Mouse (Mus musculus) liver, adult 2 months (tissue): ENCODE results near the gene Wdr53. TPM values are rescaled to one million over a fixed set of nuclear protein-coding genes. Genes with fewer than 3 reads are reported as not detected.
"Not testable (repeated sequence)": the region's sequence is repeated elsewhere in the genome, so short reads cannot be mapped to it uniquely, and the experiment has no call there.

Experiments
- DNase-seq: peaks from one replicate; pipeline ENCODE4 v3.0.0-alpha.2; 2011; ENCODE audit warnings: low read depth, low spot score; ENCODE audit errors: extremely low read depth
- H3K27ac ChIP-seq: fragments of 200-500 bp; replicated peaks from 2 replicates; pipeline ENCODE4 v1.5.1; 2012; ENCODE audit warnings: low read depth, mild to moderate bottlenecking, control low read depth, inconsistent platforms, low read length; ENCODE audit not compliant: insufficient read depth
- H3K27me3 ChIP-seq: fragments of 200-500 bp; 2 replicates; pipeline ENCODE4 v1.6.1; 2012; ENCODE audit warnings: mild to moderate bottlenecking, moderate library complexity, low read length, inconsistent platforms; ENCODE audit not compliant: control insufficient read depth, insufficient read depth
- H3K36me3 ChIP-seq: fragments of 200-500 bp; 2 replicates; pipeline ENCODE4 v1.6.1; 2012; ENCODE audit warnings: low read length, inconsistent platforms; ENCODE audit not compliant: control insufficient read depth, insufficient read depth
- H3K4me1 ChIP-seq: fragments of 200-500 bp; 2 replicates; pipeline ENCODE4 v1.6.1; 2011; ENCODE audit warnings: low read length; ENCODE audit not compliant: control insufficient read depth, insufficient read depth
- H3K4me3 ChIP-seq: fragments of 200-500 bp; 2 replicates; pipeline ENCODE4 v1.5.1; 2011; ENCODE audit warnings: low read depth, mild to moderate bottlenecking, control low read depth, low read length, moderate library complexity; ENCODE audit not compliant: insufficient read depth
- H3K79me2 ChIP-seq: fragments of 200-500 bp; 2 replicates; pipeline ENCODE4 v1.6.1; 2012; ENCODE audit warnings: inconsistent platforms, mild to moderate bottlenecking, low read length, moderate library complexity; ENCODE audit not compliant: control insufficient read depth, insufficient read depth
- H3K9ac ChIP-seq: fragments of 200-500 bp; 2 replicates; pipeline ENCODE4 v1.6.1; 2012; ENCODE audit warnings: low read depth, mild to moderate bottlenecking, control low read depth, inconsistent platforms, low read length
- CTCF ChIP-seq: fragments of 200-500 bp; IDR thresholded peaks from 2 replicates; pipeline ENCODE4 v1.5.1; 2011; ENCODE audit warnings: low read depth, low read length, control low read depth
- POLR2A ChIP-seq: fragments of 200-500 bp; IDR thresholded peaks from 2 replicates; pipeline ENCODE4 v1.6.1; 2011; ENCODE audit warnings: low read length, control low read depth; ENCODE audit not compliant: insufficient read depth; ENCODE audit errors: extremely low read depth
- WGBS: fragments of 180-500 bp; shearing (Covaris S2); methylation state at CpG from one replicate; pipeline ENCODE4 v1.1.7; 2018; 5-methylcytosine and 5-hydroxymethylcytosine counted together
- polyA plus RNA-seq: library from polyadenylated mRNA; depleted of rRNA; stranded (reverse); fragments of >200 nt; gene quantifications from 2 replicates; pipeline ENCODE4 v1.2.3, GENCODE M21; 2012; rRNA removed
- total RNA-seq: library from RNA; depleted of rRNA; stranded (reverse); fragments of >200 nt; gene quantifications from 2 replicates; pipeline ENCODE4 v1.2.3, GENCODE M21; 2014; rRNA removed

Gene Wdr53
- total and polyA plus RNA-seq, 2 experiments = 4.1 to 14.6 TPM

- TF ChIP-seq POLR2A = no peak
- TF ChIP-seq CTCF = no peak
- no peaks in the 10 kb centered on the region for H3K79me2 ChIP-seq
- H3K4me3 ChIP-seq = no peak overlapping the region
- no peaks in the 10 kb centered on the region for H3K27me3 ChIP-seq
- H3K9ac ChIP-seq = no peak overlapping the region
- DNase-seq = no peak
- WGBS = 97% methylated on average over 4 of the region's 4 CpGs
- peaks cover 39% of the 10 kb centered on the region for H3K36me3 ChIP-seq
- no peaks in the 10 kb centered on the region for H3K4me1 ChIP-seq
- H3K27ac ChIP-seq = no peak overlapping the region
Observed at GRCm38 (mm10) chr16:32291821-32292220, 44.8 kb downstream of the Wdr53 start.

GRCm38 (mm10) chr16:32299617-32300016 is 52.6 kb downstream of the Wdr53 start:
- not testable (repeated sequence) for H3K79me2 ChIP-seq, H3K9ac ChIP-seq, H3K27ac ChIP-seq, H3K4me3 ChIP-seq, H3K27me3 ChIP-seq, H3K4me1 ChIP-seq, DNase-seq
- 96% methylated on average over 4 of the region's 4 CpGs for WGBS
- H3K36me3 ChIP-seq = peaks cover 31% of the 10 kb centered on the region

- Histone ChIP-seq H3K4me1 (no peaks in the 10 kb centered on the region), H3K27me3 (no peaks in the 10 kb centered on the region), H3K79me2 (no peaks in the 10 kb centered on the region), H3K36me3 (peaks cover 13% of the 10 kb centered on the region), H3K27ac (no peak overlapping the region), H3K4me3 (no peak overlapping the region), H3K9ac (no peak overlapping the region)
- DNase-seq = no peak
- 83% methylated on average over 1 of the region's 1 CpGs for WGBS
- TF ChIP-seq POLR2A = no peak
- TF ChIP-seq CTCF = no peak
Observed at GRCm38 (mm10) chr16:32303046-32303445, 56.0 kb downstream of the Wdr53 start.

- no peaks in the 10 kb centered on the region for H3K27me3 ChIP-seq
- TF ChIP-seq CTCF (no peak), POLR2A (no peak)
- H3K4me1 ChIP-seq = no peaks in the 10 kb centered on the region
- no peak overlapping the region for H3K27ac ChIP-seq
- H3K79me2 ChIP-seq = no peaks in the 10 kb centered on the region
- H3K9ac ChIP-seq = no peak overlapping the region
- H3K4me3 ChIP-seq = no peak overlapping the region
- 87% methylated on average over 7 of the region's 7 CpGs for WGBS
- peaks cover 7% of the 10 kb centered on the region for H3K36me3 ChIP-seq
- no peak for DNase-seq
Observed at GRCm38 (mm10) chr16:32303886-32304285, 56.9 kb downstream of the Wdr53 start.

Other genes starting within 250 kb of the Wdr53 start
- gene Senp5, start 243.9 kb upstream of the Wdr53 start, total RNA-seq = 10.8 and 12.8 TPM in 2 replicates
- 3.6 and 3.7 TPM in 2 replicates for gene Senp5, start 243.9 kb upstream of the Wdr53 start, polyA plus RNA-seq
- 11.0 and 11.8 TPM in 2 replicates for gene Pak2, start 167.9 kb upstream of the Wdr53 start, total RNA-seq
- 5.8 and 6.3 TPM in 2 replicates for gene Pak2, start 167.9 kb upstream of the Wdr53 start, polyA plus RNA-seq
- 37.7 and 40.5 TPM in 2 replicates for gene Pigx, start 147.5 kb upstream of the Wdr53 start, total RNA-seq
- 17.5 and 19.0 TPM in 2 replicates for gene Pigx, start 147.5 kb upstream of the Wdr53 start, polyA plus RNA-seq
- gene Cep19, start 147.4 kb upstream of the Wdr53 start, total RNA-seq = 6.0 and 6.5 TPM in 2 replicates
- 7.6 and 10.1 TPM in 2 replicates for gene Cep19, start 147.4 kb upstream of the Wdr53 start, polyA plus RNA-seq
- 4.1 and 5.3 TPM in 2 replicates for gene Nrros, start 81.6 kb upstream of the Wdr53 start, total RNA-seq
- 3.1 and 5.9 TPM in 2 replicates for gene Nrros, start 81.6 kb upstream of the Wdr53 start, polyA plus RNA-seq
- not detected in 2 replicates for gene Bex6, start 67.4 kb upstream of the Wdr53 start, total RNA-seq
- gene Bex6, start 67.4 kb upstream of the Wdr53 start, polyA plus RNA-seq = not detected in 2 replicates
- gene Fbxo45, start 69 bp upstream of the Wdr53 start, total RNA-seq = 4.4 and 4.5 TPM in 2 replicates
- gene Fbxo45, start 69 bp upstream of the Wdr53 start, polyA plus RNA-seq = 1.8 and 2.1 TPM in 2 replicates
- gene Smco1, start 24.2 kb downstream of the Wdr53 start, total RNA-seq = not detected in 2 replicates
- gene Smco1, start 24.2 kb downstream of the Wdr53 start, polyA plus RNA-seq = not detected in 2 replicates
- gene Rnf168, start 30.2 kb downstream of the Wdr53 start, total RNA-seq = 6.2 and 7.3 TPM in 2 replicates
- 5.1 and 6.2 TPM in 2 replicates for gene Rnf168, start 30.2 kb downstream of the Wdr53 start, polyA plus RNA-seq
- 29.7 and 36.8 TPM in 2 replicates for gene Ubxn7, start 85.0 kb downstream of the Wdr53 start, total RNA-seq
- gene Ubxn7, start 85.0 kb downstream of the Wdr53 start, polyA plus RNA-seq = 1.9 and 2.1 TPM in 2 replicates
- gene Tm4sf19, start 153.3 kb downstream of the Wdr53 start, total RNA-seq = not detected in 2 replicates
- not detected in 2 replicates for gene Tm4sf19, start 153.3 kb downstream of the Wdr53 start, polyA plus RNA-seq
- gene Tctex1d2, start 172.5 kb downstream of the Wdr53 start, total RNA-seq = 1.4 and 2.2 TPM in 2 replicates
- 1.7 and 2.1 TPM in 2 replicates for gene Tctex1d2, start 172.5 kb downstream of the Wdr53 start, polyA plus RNA-seq
- gene Pcyt1a, start 183.7 kb downstream of the Wdr53 start, total RNA-seq = 56.1 and 56.6 TPM in 2 replicates
- 28.6 and 39.1 TPM in 2 replicates for gene Pcyt1a, start 183.7 kb downstream of the Wdr53 start, polyA plus RNA-seq
- not detected in 2 replicates for gene Slc51a, start 240.7 kb downstream of the Wdr53 start, total RNA-seq
- 0.06 TPM in 1 of 2 replicates, not detected in the other for gene Slc51a, start 240.7 kb downstream of the Wdr53 start, polyA plus RNA-seq
- gene Zdhhc19, start 249.0 kb downstream of the Wdr53 start, total RNA-seq = not detected in 2 replicates
- gene Zdhhc19, start 249.0 kb downstream of the Wdr53 start, polyA plus RNA-seq = not detected in 2 replicates